Mouse (Mus musculus) liver, postnatal 0 days (tissue): ENCODE results near the gene Stk24.

Experiments
- CTCF ChIP-seq: sonication (generic); IDR thresholded peaks from 2 replicates; pipeline ENCODE4 v1.5.1; 2016; ENCODE audit warnings: antibody characterized with exemption, low read depth
- EP300 ChIP-seq: IDR thresholded peaks from 2 replicates; pipeline ENCODE4 v1.6.1; 2016; ENCODE audit warnings: antibody characterized with exemption, low read depth, mild to moderate bottlenecking

GRCm38 (mm10) chr14:121408944-121409343 lies 29.1 kb upstream of the Stk24 start:
- TF ChIP-seq EP300 (no peak), CTCF (no peak)
